Comparison of ENCODE assay signal across 13 mouse cellular contexts in the genomic region with DNA sequence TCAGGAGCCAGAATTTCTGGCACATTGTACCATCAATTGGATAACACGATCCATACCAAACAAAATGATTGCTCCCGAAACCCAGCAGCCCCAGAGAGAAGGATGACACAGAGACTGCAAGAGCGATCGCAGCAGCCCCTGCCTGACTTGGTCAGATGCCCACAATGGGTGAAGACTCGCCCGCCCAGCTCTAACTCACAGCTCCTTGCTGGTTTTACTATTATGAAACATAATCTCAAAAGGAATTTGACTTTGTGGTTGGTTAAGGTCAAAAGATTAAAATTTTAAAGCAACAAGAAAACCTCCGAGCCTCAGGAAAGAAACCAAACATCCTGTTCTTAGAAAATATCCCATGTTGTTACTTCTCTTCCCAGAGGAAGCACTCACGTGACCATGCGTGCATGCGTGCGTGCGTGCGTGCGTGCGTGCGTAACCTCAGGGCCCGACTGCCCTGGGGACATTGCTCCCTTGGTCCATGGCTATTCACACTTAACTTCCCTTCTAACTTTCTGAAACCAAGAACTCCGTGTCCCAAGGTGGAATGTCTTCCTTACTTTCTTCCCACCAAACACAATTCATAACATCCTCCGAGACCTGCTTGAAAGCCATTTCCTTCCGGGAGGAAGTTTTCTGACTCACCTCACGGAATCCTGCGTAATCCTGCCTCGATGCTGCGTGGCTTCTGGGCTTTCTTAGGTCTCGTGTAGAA. TPM values are rescaled to one million over a fixed set of nuclear protein-coding genes. Genes with fewer than 3 reads are reported as not detected.
DNase-seq lines count a peak whose midpoint lies in the region; ATAC-seq lines count a peak whose summit lies in the region.
"Had no signal": no experiment of that assay in that cellular context is flagged by ENCODE, and none has a peak within 500 bp of the region (broad histone marks: within the 10 kb centered on the region; RNA-seq: fewer than 3 reads in every experiment).

No protein-coding gene starts in this region.

- no peak overlapping the region for H3K4me2 ChIP-seq in intestine, embryonic 14.5 days (ENCODE audit: low read length)
- no peak overlapping the region for H3K4me2 ChIP-seq in intestine, embryonic 15.5 days (replicated peaks)
- H3K4me2 ChIP-seq in liver, embryonic 12.5 days = peak overlapping the region; percentile 59
- H3K4me2 ChIP-seq: embryonic facial prominence, embryonic 15.5 days had no signal

- no peak overlapping the region for H3K9ac ChIP-seq in intestine, embryonic 14.5 days (ENCODE audit: low read length)
- no peak overlapping the region for H3K9ac ChIP-seq in intestine, embryonic 15.5 days
- H3K9ac ChIP-seq in liver, embryonic 12.5 days = 0 out of 2 replicates have a peak overlapping the region, but pooled peaks have one; percentile 56
- H3K9ac ChIP-seq: embryonic facial prominence, embryonic 15.5 days had no signal

- peaks cover 8% of the 10 kb centered on the region; the same call in 1 of the 2 replicates for H3K36me3 ChIP-seq in intestine, embryonic 14.5 days (ENCODE audit: control insufficient read depth, insufficient read depth, low read length)
- no peaks in the 10 kb centered on the region for H3K36me3 ChIP-seq in intestine, embryonic 15.5 days
- H3K36me3 ChIP-seq in liver, embryonic 12.5 days = peaks cover 93% of the 10 kb centered on the region

- no peak for ATAC-seq in intestine, embryonic 14.5 days (replicated peaks; ENCODE audit: low FRiP score, low TSS enrichment, low read depth)
- no peak for ATAC-seq in intestine, embryonic 15.5 days
- no peak for ATAC-seq in liver, embryonic 12.5 days
- ATAC-seq: inflammation-experienced regulatory T-cells, adult 6 months had no signal

- 88% methylated on average over 25 of the region's 25 CpGs for WGBS in intestine, embryonic 14.5 days
- 90% methylated on average over 25 of the region's 25 CpGs for whole genome bisulfite sequencing in intestine, embryonic 15.5 days
- 92% methylated on average over 25 of the region's 25 CpGs for WGBS in liver, embryonic 12.5 days (ENCODE audit: insufficient replicate concordance)

- DNase-seq in adrenal gland, postnatal 14 days = peak; percentile 42
- no peak for DNase-seq in adrenal gland, postnatal 10 days
- DNase-seq in intestine, embryonic 14.5 days (ENCODE audit: low spot score) = peak; percentile 23
- no peak for DNase-seq in liver
- DNase-seq in cerebellum, postnatal 4 days (ENCODE audit: low spot score in 2 of 2) = no peak
- no peak for DNase-seq in B cell, adult 2 months
- DNase-seq: adrenal gland, adult 8-10 months; cerebellum, adult 8-10 months; lung, postnatal 14 days had no signal

- H3K27ac ChIP-seq in intestine, embryonic 14.5 days (ENCODE audit: low read depth) = no peak overlapping the region
- no peak overlapping the region for H3K27ac ChIP-seq in intestine, embryonic 15.5 days
- no peak overlapping the region for H3K27ac ChIP-seq in liver, embryonic 12.5 days
- H3K27ac ChIP-seq: embryonic facial prominence, embryonic 15.5 days had no signal

- H3K27me3 ChIP-seq in intestine, embryonic 14.5 days (replicated peaks; ENCODE audit: control insufficient read depth, insufficient read depth, low read length) = no peaks in the 10 kb centered on the region
- H3K27me3 ChIP-seq in intestine, embryonic 15.5 days (replicated peaks) = no peaks in the 10 kb centered on the region
- no peaks in the 10 kb centered on the region for H3K27me3 ChIP-seq in liver, embryonic 12.5 days (replicated peaks)
- H3K27me3 ChIP-seq: embryonic facial prominence, embryonic 15.5 days had no signal

- no peak overlapping the region for H3K4me3 ChIP-seq in intestine, embryonic 14.5 days (ENCODE audit: low read depth, low read length)
- H3K4me3 ChIP-seq in intestine, embryonic 15.5 days (replicated peaks) = no peak overlapping the region
- no peak overlapping the region for H3K4me3 ChIP-seq in liver, embryonic 12.5 days
- H3K4me3 ChIP-seq: embryonic facial prominence, embryonic 15.5 days had no signal

- H3K4me1 ChIP-seq in intestine, embryonic 14.5 days (replicated peaks; ENCODE audit: control insufficient read depth, insufficient read depth, low read length) = no peaks in the 10 kb centered on the region
- no peaks in the 10 kb centered on the region; the same call in 1 of the 2 replicates for H3K4me1 ChIP-seq in intestine, embryonic 15.5 days (replicated peaks)
- H3K4me1 ChIP-seq in liver, embryonic 12.5 days = peaks cover 90% of the 10 kb centered on the region

- H3K9me3 ChIP-seq in intestine, embryonic 14.5 days (ENCODE audit: control insufficient read depth, low read length) = no peaks in the 10 kb centered on the region
- H3K9me3 ChIP-seq in intestine, embryonic 15.5 days = no peaks in the 10 kb centered on the region
- H3K9me3 ChIP-seq in liver, embryonic 12.5 days (replicated peaks) = no peaks in the 10 kb centered on the region
- H3K9me3 ChIP-seq: embryonic facial prominence, embryonic 15.5 days had no signal

RNA-seq across cellular contexts. Expression of gene Cdc42ep3, which starts 9.7 kb away (rescaled TPM):
- 17.2 and 18.3 TPM in 2 replicates for total RNA-seq in adrenal gland, postnatal 14 days (2021)
- total RNA-seq in adrenal gland, postnatal 10 days (2021) = 10 to 100 TPM; 15.6 to 17.6 TPM
- polyA plus RNA-seq in intestine, embryonic 14.5 days (2014; fragmentation: Nextera tagmentation; extraction: Ambion mirVana) = 51.3 and 55.0 TPM in 2 replicates
- 41.8 and 45.7 TPM in 2 replicates for polyA plus RNA-seq in intestine, embryonic 15.5 days (2015; fragmentation: Nextera tagmentation; extraction: Ambion mirVana)
- polyA plus RNA-seq in liver, embryonic 12.5 days (2016; fragmentation: Nextera tagmentation; extraction: Ambion mirVana) = 61.1 and 64.3 TPM in 2 replicates

Comparison
In these comparisons a context has a peak if more than half of its experiments do, and no peak if none do; other contexts are left out.
1. DNase-seq: peak in adrenal gland, postnatal 14 days (single experiment) and intestine, embryonic 14.5 days (single experiment); none in adrenal gland, postnatal 10 days (single experiment), liver (single experiment), cerebellum, postnatal 4 days (0 of 2) and B cell, adult 2 months (0 of 2).